Mouse (Mus musculus): ENCODE results near the gene Igfbp4. TPM values are rescaled to one million over a fixed set of nuclear protein-coding genes. Genes with fewer than 3 reads are reported as not detected.

The Igfbp4 gene
- total RNA-seq, 2 experiments from 2014 or later = 32.0 to 41.9 TPM

GRCm38 (mm10) chr11:99102575-99103270 lies 61.7 kb downstream of the Igfbp4 start:
- intact Hi-C loops (cut with DNase I) = no loop called here
- DNase-seq = no peak

Other genes with a start within 250 kb of the Igfbp4 start
- gene Msl1, start 245.7 kb upstream of the Igfbp4 start, total RNA-seq (2021) = 10 to 100 TPM; 49.0 to 51.4 TPM
- 10 to 100 TPM; 14.2 to 21.4 TPM for gene Casc3, start 236.3 kb upstream of the Igfbp4 start, total RNA-seq (2021)
- under 1 TPM; 0.12 to 0.15 TPM for gene Rapgefl1, start 204.5 kb upstream of the Igfbp4 start, total RNA-seq (2021)
- 1 to 10 TPM; 5.6 to 6.7 TPM for gene Wipf2, start 177.6 kb upstream of the Igfbp4 start, total RNA-seq (2021)
- gene Cdc6, start 133.4 kb upstream of the Igfbp4 start, total RNA-seq (2021) = under 1 TPM; 0.20 to 0.64 TPM
- gene Rara, start 113.4 kb upstream of the Igfbp4 start, total RNA-seq (2021) = 10 to 100 TPM in 1 of 2 experiments, 1 to 10 TPM in 1; 8.7 to 13.2 TPM
- not detected for gene Gjd3, start 58.2 kb upstream of the Igfbp4 start, total RNA-seq (2021)
- gene Top2a, start 17.1 kb upstream of the Igfbp4 start, total RNA-seq (2021) = 1 to 10 TPM; 2.9 to 4.5 TPM
- gene Tns4, start 48.1 kb downstream of the Igfbp4 start, total RNA-seq (2021) = not detected
- not detected for gene Ccr7, start 113.8 kb downstream of the Igfbp4 start, total RNA-seq (2021)
- gene Smarce1, start 189.8 kb downstream of the Igfbp4 start, total RNA-seq (2021) = 10 to 100 TPM; 26.2 to 31.9 TPM
- 1 to 10 TPM; 3.8 to 7.2 TPM for gene Krt222, start 202.8 kb downstream of the Igfbp4 start, total RNA-seq (2021)
- not detected for gene Krt24, start 244.0 kb downstream of the Igfbp4 start, total RNA-seq (2021)

Measured in gastrocnemius, postnatal 36 days (tissue).